Mouse (Mus musculus) heart, embryonic 11.5 days (tissue): ENCODE results near the gene Ints3. TPM values are rescaled to one million over a fixed set of nuclear protein-coding genes. Genes with fewer than 3 reads are reported as not detected.
A peak's percentile ranks its signal among the peaks of the same experiment; 100 is the strongest.

ENCODE experiments used
- ATAC-seq: fragments of 200-750 bp; cut with Nextera tagmentation; replicated peaks from 2 replicates; pipeline ENCODE4 v1.8.0; 2017; ENCODE audit warnings: moderate library complexity; ENCODE audit not compliant: insufficient number of reproducible peaks, low FRiP score, low TSS enrichment
- H3K27ac ChIP-seq: fragments of 300-500 bp; sonication (generic); 2 replicates; pipeline ENCODE4 v1.5.1; 2014; ENCODE audit warnings: mild to moderate bottlenecking, low read depth, low read length
- H3K27me3 ChIP-seq: fragments of 300-500 bp; sonication (generic); 2 replicates; pipeline ENCODE4 v1.6.1; 2014; ENCODE audit warnings: mild to moderate bottlenecking, low read length, mixed read lengths; ENCODE audit not compliant: control insufficient read depth, insufficient read depth
- H3K36me3 ChIP-seq: fragments of 300-500 bp; sonication (generic); 2 replicates; pipeline ENCODE4 v1.6.1; 2014; ENCODE audit warnings: mild to moderate bottlenecking, low read length, moderate library complexity, mixed read lengths; ENCODE audit not compliant: control insufficient read depth, insufficient read depth
- H3K4me1 ChIP-seq: fragments of 300-500 bp; sonication (generic); 2 replicates; pipeline ENCODE4 v1.6.1; 2014; ENCODE audit warnings: low read length; ENCODE audit not compliant: control insufficient read depth, insufficient read depth
- H3K4me2 ChIP-seq: fragments of 300-500 bp; sonication (generic); 2 replicates; pipeline ENCODE4 v1.6.1; 2014; ENCODE audit warnings: mild to moderate bottlenecking, moderate library complexity
- H3K4me3 ChIP-seq: fragments of 300-500 bp; sonication (generic); 2 replicates; pipeline ENCODE4 v1.5.1; 2014; ENCODE audit warnings: low read depth, low read length
- H3K9ac ChIP-seq: fragments of 300-500 bp; sonication (generic); 2 replicates; pipeline ENCODE4 v1.6.1; 2014; ENCODE audit warnings: mild to moderate bottlenecking, low read depth, low read length, moderate library complexity
- H3K9me3 ChIP-seq: fragments of 300-500 bp; sonication (generic); replicated peaks from 2 replicates; pipeline ENCODE4 v1.6.1; 2016; ENCODE audit warnings: low read length; ENCODE audit not compliant: control insufficient read depth
- WGBS: fragments of 180-500 bp; shearing (Covaris S2); extraction: QIAGEN DNeasy Blood & Tissue Kit; methylation state at CpG from one replicate; pipeline ENCODE4 v1.1.7; 2014; ENCODE audit not compliant: insufficient replicate concordance; 5-methylcytosine and 5-hydroxymethylcytosine counted together
- polyA plus RNA-seq: library from polyadenylated mRNA; unstranded; fragments of >200 nt; fragmentation: Nextera tagmentation; extraction: Ambion mirVana; gene quantifications from 2 replicates; pipeline ENCODE4 v1.2.1, GENCODE M21; 2014

Gene Ints3
- polyA plus RNA-seq, 1 experiment from 2014 or later, result 26.9 TPM

DNA sequence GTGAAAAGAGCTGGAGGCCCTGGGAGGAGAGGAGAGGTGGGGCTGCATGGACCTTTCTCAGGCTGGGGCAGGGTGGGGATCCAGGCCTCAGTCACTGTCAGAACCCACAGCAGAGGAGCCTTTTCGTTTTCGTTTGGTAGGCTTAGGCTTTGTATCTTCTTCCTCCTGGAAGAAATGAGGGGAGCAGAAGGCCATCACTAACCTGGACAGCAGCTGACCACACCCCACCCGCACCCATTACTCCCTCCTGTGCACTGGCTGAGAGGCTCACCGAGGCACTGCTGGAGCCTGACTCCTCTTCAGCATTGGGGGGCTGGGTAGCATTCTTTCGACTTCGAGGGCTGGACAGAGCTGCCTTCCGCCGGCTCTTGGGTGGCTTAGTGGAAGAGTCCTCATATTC lies 41.5 kb downstream of the Ints3 start:
- no peak overlapping the region for H3K27ac ChIP-seq

GRCm38 (mm10) chr3:90391004-90391403 lies 42.4 kb downstream of the Ints3 start:
- whole genome bisulfite sequencing, result 63% methylated on average over 4 of the region's 4 CpGs
- Histone ChIP-seq H3K9me3 (no peaks in the 10 kb centered on the region), H3K4me2 (no peak overlapping the region), H3K27ac (no peak overlapping the region), H3K27me3 (peaks cover 5% of the 10 kb centered on the region; the same call in 1 of the 2 replicates), H3K4me3 (no peak overlapping the region), H3K9ac (no peak overlapping the region), H3K36me3 (peaks cover 22% of the 10 kb centered on the region), H3K4me1 (peaks cover 25% of the 10 kb centered on the region)
- ATAC-seq, result no peak

More for the DNA sequence above, 41.5 kb downstream of the Ints3 start:
- Histone ChIP-seq H3K4me3 (no peak overlapping the region), H3K9me3 (no peaks in the 10 kb centered on the region), H3K4me2 (no peak overlapping the region), H3K4me1 (peaks cover 25% of the 10 kb centered on the region), H3K9ac (no peak overlapping the region), H3K36me3 (peaks cover 29% of the 10 kb centered on the region), H3K27me3 (peaks cover 5% of the 10 kb centered on the region; the same call in 1 of the 2 replicates)
- 87% methylated on average over 8 of the region's 8 CpGs for WGBS
- no peak for ATAC-seq

DNA sequence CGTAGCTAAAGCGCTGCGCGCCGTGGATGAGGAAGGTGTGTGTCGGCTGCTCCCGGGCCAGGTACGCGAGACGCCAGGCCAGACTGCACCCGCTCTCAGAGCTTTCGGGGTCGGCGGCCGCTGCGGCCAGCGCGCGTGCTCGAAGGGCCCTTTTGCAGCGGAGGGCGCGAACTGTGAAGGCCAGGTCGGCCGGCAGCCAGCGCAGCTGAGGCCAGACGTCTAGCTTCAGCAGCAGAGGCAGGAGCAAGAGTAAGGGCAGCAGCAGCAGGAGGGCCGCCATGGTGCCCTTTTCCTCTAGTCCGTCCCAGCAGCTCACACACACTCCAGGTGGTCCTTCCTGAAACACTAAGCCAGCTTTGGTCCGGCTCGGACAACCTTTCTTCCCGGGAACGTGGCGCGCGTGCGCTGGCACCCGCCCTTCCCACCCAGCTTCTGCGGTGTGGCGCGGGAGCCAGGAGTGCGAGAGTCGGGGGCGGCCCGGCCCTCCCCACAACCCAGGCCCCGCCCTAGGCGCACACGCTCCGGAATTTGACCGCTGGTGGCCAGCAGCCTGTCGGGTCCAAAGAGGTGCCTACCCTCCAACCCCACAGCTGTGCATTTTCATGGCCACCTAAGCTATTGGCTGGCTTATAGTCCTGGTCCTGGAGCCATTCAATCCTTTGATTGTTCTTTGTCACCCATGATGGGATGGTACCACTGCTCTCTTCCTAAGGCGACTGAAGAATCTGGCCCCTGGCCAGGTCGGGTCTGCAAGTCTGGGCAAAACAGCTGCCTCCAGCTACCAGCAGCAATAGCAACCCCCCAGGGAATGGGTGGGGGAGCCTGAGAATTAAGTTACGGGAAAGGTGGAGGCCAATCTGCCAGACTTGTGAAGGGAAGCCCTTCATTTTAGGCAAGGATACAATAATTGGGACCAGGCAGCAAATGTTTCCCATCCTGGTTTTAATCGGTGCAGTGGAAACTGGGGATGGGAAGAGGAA lies 43.6 kb downstream of the Ints3 start, which contains the start of gene Slc27a3:
Slc27a3 (minus strand) TSS at position 428 of the 980 bp plus-strand sequence.
- Histone ChIP-seq H3K27me3 (peaks cover 5% of the 10 kb centered on the region; the same call in 1 of the 2 replicates), H3K9ac (peak within 1 kb of the TSS; percentile 78), H3K27ac (peak within 1 kb of the TSS; percentile 22), H3K36me3 (peaks cover 20% of the 10 kb centered on the region), H3K4me1 (peaks cover 21% of the 10 kb centered on the region), H3K4me2 (peak within 1 kb of the TSS; percentile 93), H3K4me3 (peak within 1 kb of the TSS; percentile 65), H3K9me3 (no peaks in the 10 kb centered on the region)
- peak; percentile 43 for ATAC-seq
- 1% methylated on average over 55 of the region's 55 CpGs for WGBS

DNA sequence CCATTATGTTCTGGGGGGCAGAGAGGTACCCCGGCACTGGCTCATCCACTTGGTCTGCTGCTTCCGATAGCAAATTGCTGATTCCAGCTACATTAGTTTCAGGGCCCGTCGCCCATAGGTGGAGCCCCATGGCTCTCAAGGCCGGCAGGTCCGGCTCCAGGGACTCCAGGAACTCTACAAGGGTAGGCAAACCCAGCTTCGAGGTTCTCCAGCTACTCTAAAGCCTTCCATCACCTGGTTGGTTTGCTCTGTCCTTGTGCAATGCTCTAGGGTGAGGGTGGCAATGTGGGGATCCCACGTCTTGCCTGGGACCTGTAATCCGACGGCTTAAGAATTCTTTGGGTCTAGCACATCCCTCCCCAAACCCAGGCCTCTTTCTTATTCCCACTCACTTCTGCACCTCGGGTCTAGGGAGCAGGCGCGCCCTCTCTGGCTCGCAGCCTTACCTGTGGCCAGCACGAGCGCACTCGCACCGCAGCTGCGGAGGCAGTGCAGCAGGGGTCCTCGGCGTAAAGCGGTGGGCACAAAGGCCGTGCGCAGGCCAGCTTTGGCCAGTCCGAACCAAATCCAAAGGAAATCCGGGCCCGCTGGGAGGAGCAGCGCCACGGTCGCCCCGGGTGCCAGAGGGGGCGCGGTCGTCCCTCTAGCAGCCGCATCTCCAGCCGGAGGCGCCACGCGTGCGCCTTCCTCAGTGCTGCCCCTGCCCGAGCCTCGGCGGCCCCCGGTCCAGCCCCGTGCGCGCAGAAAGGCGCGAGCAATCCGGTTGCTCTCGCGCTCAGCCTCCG lies 44.5 kb downstream of the Ints3 start:
- Histone ChIP-seq H3K36me3 (peaks cover 20% of the 10 kb centered on the region), H3K4me2 (peak overlapping the region; percentile 93), H3K4me1 (peaks cover 21% of the 10 kb centered on the region), H3K9ac (peak overlapping the region; percentile 78), H3K27ac (peak overlapping the region; percentile 22), H3K9me3 (no peaks in the 10 kb centered on the region), H3K4me3 (peak overlapping the region; percentile 65), H3K27me3 (peaks cover 5% of the 10 kb centered on the region; the same call in 1 of the 2 replicates)
- 4% methylated on average over 48 of the region's 53 CpGs for WGBS
- ATAC-seq, result peak; percentile 41

DNA sequence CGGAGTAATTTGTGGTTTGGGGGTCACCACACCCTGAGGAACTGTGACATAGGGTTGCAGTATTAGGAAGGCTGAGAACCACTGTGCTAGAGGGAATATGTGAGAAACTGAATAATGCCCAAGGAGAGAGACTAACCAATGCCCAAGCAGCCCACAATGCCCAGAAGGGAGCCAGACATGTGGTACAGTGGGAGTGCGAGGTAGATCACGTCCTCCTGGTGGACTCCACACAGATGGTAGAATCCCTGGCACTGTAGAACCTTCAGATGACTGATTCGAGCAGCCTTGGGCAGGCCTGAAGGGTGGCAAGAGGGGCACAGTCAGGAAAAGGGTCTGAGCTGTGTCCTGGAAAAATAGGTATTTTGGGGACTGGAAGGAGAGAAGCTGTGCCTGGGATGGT lies 45.2 kb downstream of the Ints3 start:
- H3K4me2 ChIP-seq, result peak overlapping the region; percentile 93
- peak overlapping the region; percentile 78; the same call in 1 of the 2 replicates for H3K9ac ChIP-seq
- H3K27ac ChIP-seq, result no peak overlapping the region
- no peaks in the 10 kb centered on the region for H3K9me3 ChIP-seq
- H3K4me1 ChIP-seq, result peaks cover 21% of the 10 kb centered on the region
- peak overlapping the region; percentile 65; the same call in 1 of the 2 replicates for H3K4me3 ChIP-seq
- peaks cover 17% of the 10 kb centered on the region for H3K36me3 ChIP-seq
- ATAC-seq, result no peak
- H3K27me3 ChIP-seq, result peaks cover 5% of the 10 kb centered on the region; the same call in 1 of the 2 replicates
- WGBS, result 84% methylated on average over 4 of the region's 4 CpGs

GRCm38 (mm10) chr3:90387483-90387882 lies 45.9 kb downstream of the Ints3 start:
- no peak for ATAC-seq
- peaks cover 21% of the 10 kb centered on the region for H3K4me1 ChIP-seq
- H3K9me3 ChIP-seq, result no peaks in the 10 kb centered on the region
- peaks cover 12% of the 10 kb centered on the region for H3K36me3 ChIP-seq
- H3K27ac ChIP-seq, result no peak overlapping the region
- no peak overlapping the region for H3K9ac ChIP-seq
- H3K4me3 ChIP-seq, result no peak overlapping the region
- no peak overlapping the region for H3K4me2 ChIP-seq
- WGBS, result 55% methylated on average over 11 of the region's 11 CpGs
- H3K27me3 ChIP-seq, result peaks cover 5% of the 10 kb centered on the region; the same call in 1 of the 2 replicates

- peaks cover 24% of the 10 kb centered on the region for H3K4me1 ChIP-seq
- peaks cover 5% of the 10 kb centered on the region; the same call in 1 of the 2 replicates for H3K27me3 ChIP-seq
- WGBS, result 86% methylated on average over 10 of the region's 10 CpGs
- H3K4me2 ChIP-seq, result no peak overlapping the region
- no peak for ATAC-seq
- no peaks in the 10 kb centered on the region for H3K9me3 ChIP-seq
- peaks cover 5% of the 10 kb centered on the region; the same call in 1 of the 2 replicates for H3K36me3 ChIP-seq
- H3K4me3 ChIP-seq, result no peak overlapping the region
- H3K9ac ChIP-seq, result no peak overlapping the region
- no peak overlapping the region for H3K27ac ChIP-seq
Observed at GRCm38 (mm10) chr3:90386817-90387216, 46.6 kb downstream of the Ints3 start.

- no peak overlapping the region for H3K27ac ChIP-seq
- H3K4me2 ChIP-seq, result no peak overlapping the region
- WGBS, result 55% methylated on average over 7 of the region's 7 CpGs
- H3K27me3 ChIP-seq, result peaks cover 5% of the 10 kb centered on the region; the same call in 1 of the 2 replicates
- peaks cover 16% of the 10 kb centered on the region for H3K4me1 ChIP-seq
- ATAC-seq, result no peak
- no peaks in the 10 kb centered on the region for H3K9me3 ChIP-seq
- H3K36me3 ChIP-seq, result no peaks in the 10 kb centered on the region
- H3K4me3 ChIP-seq, result no peak overlapping the region
- H3K9ac ChIP-seq, result no peak overlapping the region
Observed at GRCm38 (mm10) chr3:90384851-90385375, 48.5 kb downstream of the Ints3 start.
